Comparison of ENCODE assay signal across 33 mouse cellular contexts in the genomic region with DNA sequence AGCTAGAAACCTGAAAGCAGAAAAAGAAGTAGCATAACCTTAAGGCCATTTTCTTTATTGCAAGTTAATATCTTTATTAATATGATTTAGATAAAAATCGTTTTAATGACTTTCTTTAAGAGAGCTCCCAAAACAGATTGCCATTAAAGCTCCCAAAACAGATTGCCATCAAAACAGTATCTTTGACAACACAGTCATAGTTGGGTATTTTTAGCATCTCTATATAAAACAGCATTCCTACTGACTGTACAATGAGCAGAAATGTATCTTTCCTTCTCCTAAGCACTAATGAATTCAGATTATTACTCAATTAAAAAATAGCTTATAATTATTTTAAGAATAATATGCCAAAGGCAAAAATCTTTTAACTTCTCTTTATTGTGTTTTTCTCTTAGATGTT.
"Had no signal": no experiment of that assay in that cellular context is flagged by ENCODE, and none has a peak within 500 bp of the region (broad histone marks: within the 10 kb centered on the region; RNA-seq: fewer than 3 reads in every experiment).

No protein-coding gene starts in this region.

- H3K27me3 ChIP-seq: heart, embryonic 13.5 days; heart, embryonic 15.5 days; hindbrain, embryonic 12.5 days; hindbrain, embryonic 13.5 days; hindbrain, embryonic 15.5 days; intestine, embryonic 15.5 days; kidney, embryonic 15.5 days had no signal

- DNase-seq: heart, postnatal 10 days; heart, postnatal 14 days; heart, postnatal 36 days; heart, postnatal 4 days; kidney, adult 11 months; kidney, adult 18-20 months; kidney, adult 2 months; kidney, adult 8-10 months; kidney, adult 9 months; kidney, postnatal 10 days; kidney, postnatal 14 days; kidney, postnatal 25 days; kidney, postnatal 36 days; kidney, postnatal 4 days; layer of hippocampus, adult 9-11 months; layer of hippocampus, postnatal 36 days had no signal

- H3K4me2 ChIP-seq: heart, embryonic 13.5 days; heart, embryonic 15.5 days; hindbrain, embryonic 12.5 days; hindbrain, embryonic 13.5 days; hindbrain, embryonic 14.5 days; hindbrain, embryonic 15.5 days; intestine, embryonic 15.5 days; kidney, embryonic 15.5 days had no signal

- H3K27ac ChIP-seq: heart, embryonic 13.5 days; heart, embryonic 15.5 days; hindbrain, embryonic 10.5 days; hindbrain, embryonic 12.5 days; hindbrain, embryonic 13.5 days; hindbrain, embryonic 14.5 days; hindbrain, embryonic 15.5 days; hindbrain, postnatal 0 days; intestine, embryonic 15.5 days; kidney, embryonic 15.5 days; kidney, postnatal 0 days; layer of hippocampus, adult 2 months; left cerebral cortex, adult 2 months had no signal

- H3K36me3 ChIP-seq: heart, embryonic 13.5 days; heart, embryonic 15.5 days; hindbrain, embryonic 10.5 days; hindbrain, embryonic 12.5 days; hindbrain, embryonic 13.5 days; hindbrain, embryonic 15.5 days; intestine, embryonic 15.5 days; kidney, embryonic 15.5 days had no signal

- ATAC-seq: hindbrain, embryonic 16.5 days; hindbrain, postnatal 0 days; inflammation-experienced regulatory T-cells, adult 6 months; intestine, embryonic 15.5 days; intestine, embryonic 16.5 days; intestine, postnatal 0 days had no signal

- H3K4me3 ChIP-seq: heart, embryonic 13.5 days; heart, embryonic 15.5 days; hindbrain, embryonic 10.5 days; hindbrain, embryonic 12.5 days; hindbrain, embryonic 13.5 days; hindbrain, embryonic 15.5 days; intestine, embryonic 15.5 days; kidney, embryonic 15.5 days; layer of hippocampus, adult 2 months; left cerebral cortex, adult 2 months had no signal

- H3K4me1 ChIP-seq: heart, embryonic 13.5 days; heart, embryonic 15.5 days; hindbrain, embryonic 10.5 days; hindbrain, embryonic 12.5 days; hindbrain, embryonic 13.5 days; hindbrain, embryonic 15.5 days; intestine, embryonic 15.5 days; kidney, embryonic 15.5 days had no signal

- H3K9me3 ChIP-seq: heart, embryonic 13.5 days; heart, embryonic 15.5 days; hindbrain, embryonic 10.5 days; hindbrain, embryonic 12.5 days; hindbrain, embryonic 13.5 days; hindbrain, embryonic 15.5 days; intestine, embryonic 15.5 days; kidney, embryonic 15.5 days had no signal

- H3K9ac ChIP-seq: heart, embryonic 13.5 days; heart, embryonic 15.5 days; hindbrain, embryonic 12.5 days; hindbrain, embryonic 13.5 days; hindbrain, embryonic 14.5 days; hindbrain, embryonic 15.5 days; intestine, embryonic 15.5 days; kidney, embryonic 15.5 days had no signal
